Mouse (Mus musculus): ENCODE measurements around the gene Rab31. TPM values are rescaled to one million over a fixed set of nuclear protein-coding genes. Genes with fewer than 3 reads are reported as not detected.
A peak's percentile ranks its signal among the peaks of the same experiment; 100 is the strongest.

Rab31 gene
- polyA plus RNA-seq, 1 experiment from 2014 or later: 58.6 TPM

DNA sequence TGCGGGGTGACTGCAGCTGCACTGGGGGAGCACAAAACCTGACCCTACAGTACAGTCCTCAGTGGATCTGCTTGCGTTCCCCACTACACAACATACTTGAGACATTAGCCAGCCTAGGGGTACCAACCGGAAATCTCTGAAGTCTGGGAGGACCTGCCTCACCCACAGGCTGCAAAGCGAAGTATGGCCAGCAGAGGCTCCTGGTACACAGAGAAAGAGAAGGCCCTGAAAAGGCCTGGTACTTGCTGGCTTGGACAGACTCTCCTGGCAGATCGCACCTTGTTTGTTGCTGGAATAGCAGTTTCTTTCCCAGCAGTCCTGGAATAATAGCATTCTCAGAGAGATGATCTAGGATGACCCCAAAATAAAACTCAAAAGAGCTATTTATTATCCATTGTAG is 66.3 kb downstream of the Rab31 start:
- Histone ChIP-seq H3K4me3 (no peak overlapping the region), H3K27ac (no peak overlapping the region), H3K4me1 (0 out of 2 replicates have a peak, but pooled peaks cover 4% of the 10 kb centered on the region), H3K36me3 (replicated peaks) (peaks cover 15% of the 10 kb centered on the region), H3K9me3 (peaks cover 6% of the 10 kb centered on the region), H3K27me3 (ENCODE audit: poor library complexity, severe bottlenecking) (no peaks in the 10 kb centered on the region)
- DNase-seq (ENCODE audit: extremely low spot score, low spot score): no peak
- WGBS: 90% methylated on average over 5 of the region's 5 CpGs

DNA sequence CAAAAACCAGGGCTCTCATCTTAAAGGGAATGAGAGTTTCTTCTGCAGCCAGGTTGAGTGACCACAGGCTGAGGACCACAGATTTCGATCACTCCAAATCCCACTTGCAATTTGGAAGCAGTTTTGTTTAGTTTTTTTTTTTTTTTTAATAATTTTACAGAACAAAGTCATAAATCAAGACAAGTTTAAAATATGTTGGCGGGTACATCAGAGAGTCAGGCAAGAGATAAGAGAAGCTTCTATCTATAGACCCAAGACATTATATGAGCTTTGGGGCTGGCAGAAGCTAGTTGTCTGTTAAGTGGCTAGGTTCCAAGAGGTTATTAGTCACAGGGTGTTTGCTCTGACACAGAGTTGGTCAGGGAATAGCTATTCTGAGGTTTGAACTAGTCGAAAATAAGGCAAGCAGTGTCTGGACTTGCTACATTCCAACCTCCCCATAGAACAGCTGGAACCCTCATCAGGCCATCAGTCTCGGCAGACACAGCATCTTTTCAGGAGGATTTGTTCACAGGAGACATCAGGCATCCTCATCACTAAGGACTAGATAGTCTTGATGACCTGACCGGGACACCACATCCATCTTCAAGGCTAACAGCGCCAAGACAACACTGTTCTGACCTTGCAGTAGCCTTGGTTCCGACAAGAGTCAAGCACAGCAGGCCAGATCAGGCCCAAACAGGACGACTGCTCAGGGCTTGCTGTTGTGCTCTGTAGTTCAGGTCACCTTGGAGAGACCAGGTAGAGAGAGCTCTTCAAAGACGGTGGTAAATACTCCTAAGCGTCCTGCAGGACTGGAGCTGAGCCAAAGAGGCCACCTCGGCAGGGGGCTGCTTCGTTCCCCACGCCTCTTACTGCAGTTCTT is 68.8 kb downstream of the Rab31 start:
- Histone ChIP-seq H3K4me1 (peaks cover 9% of the 10 kb centered on the region; the same call in 1 of the 2 replicates), H3K9me3 (no peaks in the 10 kb centered on the region), H3K4me3 (no peak overlapping the region), H3K27me3 (ENCODE audit: poor library complexity, severe bottlenecking) (no peaks in the 10 kb centered on the region), H3K36me3 (replicated peaks) (0 out of 2 replicates have a peak, but pooled peaks cover 5% of the 10 kb centered on the region), H3K27ac (no peak overlapping the region)
- DNase-seq (ENCODE audit: extremely low spot score, low spot score): peak; percentile 10
- WGBS: 85% methylated on average over 13 of the region's 13 CpGs

DNA sequence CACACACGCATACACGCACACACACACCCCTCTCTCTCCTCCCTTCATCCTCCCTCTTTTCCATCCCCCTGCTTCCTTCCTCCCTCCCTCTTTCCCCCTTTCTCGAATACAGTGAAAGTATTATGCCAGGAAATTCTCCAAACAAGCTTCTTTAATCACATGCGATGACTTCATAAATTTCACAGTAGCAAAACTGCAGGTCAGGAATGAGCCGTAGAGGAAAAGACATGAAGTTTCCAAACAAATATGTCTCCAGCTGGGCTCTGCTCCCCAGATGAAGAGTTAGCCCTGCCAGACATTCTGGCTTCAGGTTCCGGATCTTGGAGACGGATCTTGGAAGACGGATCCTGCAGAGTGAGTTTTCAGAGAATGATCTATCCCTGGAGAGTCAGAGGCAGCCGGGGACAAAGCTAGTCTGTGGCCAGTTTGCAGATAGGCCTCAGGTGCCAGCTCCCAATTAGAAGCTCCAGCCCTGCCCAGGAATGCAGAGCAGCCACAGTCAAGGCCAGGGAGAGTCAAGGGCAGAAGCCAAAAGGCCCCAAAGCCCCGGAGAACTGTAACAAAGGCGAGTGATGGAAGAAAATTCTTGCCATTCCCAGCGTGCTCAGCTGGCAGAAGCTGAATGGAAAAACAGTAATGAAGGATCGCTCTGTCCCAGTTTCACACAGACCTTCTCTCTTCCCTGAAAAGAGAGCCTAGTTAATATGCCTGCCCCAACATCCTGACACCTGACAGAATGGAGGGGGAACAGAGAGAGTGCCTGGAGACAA is 70.6 kb downstream of the Rab31 start:
- H3K9me3 ChIP-seq: no peaks in the 10 kb centered on the region
- DNase-seq (ENCODE audit: extremely low spot score, low spot score): no peak
- peaks cover 9% of the 10 kb centered on the region; the same call in 1 of the 2 replicates for H3K4me1 ChIP-seq
- peaks cover 7% of the 10 kb centered on the region; the same call in 1 of the 2 replicates for H3K36me3 ChIP-seq (replicated peaks)
- 0 out of 2 replicates have a peak overlapping the region, but pooled peaks have one; percentile 33 for H3K27ac ChIP-seq
- H3K27me3 ChIP-seq (ENCODE audit: poor library complexity, severe bottlenecking): no peaks in the 10 kb centered on the region
- WGBS: 90% methylated on average over 13 of the region's 13 CpGs
- no peak overlapping the region for H3K4me3 ChIP-seq

DNA sequence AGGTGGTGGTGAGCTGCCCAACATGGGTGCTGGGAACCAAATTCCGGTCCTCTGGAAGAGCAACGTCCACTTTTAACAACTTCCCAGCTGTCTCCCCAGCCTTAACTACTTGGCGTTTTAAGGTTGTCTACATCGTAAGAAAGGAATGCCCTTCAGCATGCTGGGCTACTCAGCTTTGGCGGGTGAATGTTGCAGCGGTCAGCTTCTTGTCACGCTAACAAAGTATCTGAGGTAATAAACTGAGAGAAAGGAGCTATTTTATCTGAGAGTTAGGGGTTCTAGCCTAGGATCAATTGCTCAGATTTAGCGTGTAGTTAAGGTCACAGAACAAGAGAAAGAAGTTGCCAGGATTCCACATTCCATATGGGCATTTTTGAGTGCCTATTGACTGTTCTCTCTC is 71.2 kb downstream of the Rab31 start:
- H3K4me1 ChIP-seq: peaks cover 9% of the 10 kb centered on the region; the same call in 1 of the 2 replicates
- H3K4me3 ChIP-seq: no peak overlapping the region
- 95% methylated on average over 8 of the region's 8 CpGs for WGBS
- no peak for DNase-seq (ENCODE audit: extremely low spot score, low spot score)
- no peak overlapping the region for H3K27ac ChIP-seq
- H3K27me3 ChIP-seq (ENCODE audit: poor library complexity, severe bottlenecking): no peaks in the 10 kb centered on the region
- H3K9me3 ChIP-seq: no peaks in the 10 kb centered on the region
- peaks cover 11% of the 10 kb centered on the region; the same call in 1 of the 2 replicates for H3K36me3 ChIP-seq (replicated peaks)

DNA sequence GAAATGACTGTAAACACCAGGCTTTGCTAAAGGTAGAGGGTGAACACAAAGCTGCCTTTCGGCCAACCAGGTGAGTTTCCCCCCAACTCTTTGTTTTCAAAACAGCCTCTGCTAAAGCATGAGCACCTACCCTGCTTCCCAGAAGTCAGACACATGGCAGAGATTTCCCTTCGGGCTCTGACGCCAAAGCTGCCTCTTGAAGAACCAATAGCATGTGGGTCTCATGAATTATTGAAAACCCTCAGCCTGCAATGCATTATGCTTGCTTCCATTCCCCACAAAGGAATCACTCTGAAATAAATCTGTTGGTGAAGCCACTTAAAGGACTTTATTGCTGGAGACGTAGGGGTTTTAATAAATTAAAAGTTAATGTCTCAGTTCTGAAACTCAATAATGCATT is 72.5 kb downstream of the Rab31 start:
- no peak for DNase-seq (ENCODE audit: extremely low spot score, low spot score)
- Histone ChIP-seq H3K27ac (no peak overlapping the region; the same call in 1 of the 2 replicates), H3K4me3 (no peak overlapping the region), H3K27me3 (ENCODE audit: poor library complexity, severe bottlenecking) (no peaks in the 10 kb centered on the region), H3K36me3 (replicated peaks) (peaks cover 15% of the 10 kb centered on the region; the same call in 1 of the 2 replicates), H3K4me1 (peaks cover 9% of the 10 kb centered on the region; the same call in 1 of the 2 replicates), H3K9me3 (no peaks in the 10 kb centered on the region)
- 81% methylated on average over 4 of the region's 4 CpGs for WGBS

DNA sequence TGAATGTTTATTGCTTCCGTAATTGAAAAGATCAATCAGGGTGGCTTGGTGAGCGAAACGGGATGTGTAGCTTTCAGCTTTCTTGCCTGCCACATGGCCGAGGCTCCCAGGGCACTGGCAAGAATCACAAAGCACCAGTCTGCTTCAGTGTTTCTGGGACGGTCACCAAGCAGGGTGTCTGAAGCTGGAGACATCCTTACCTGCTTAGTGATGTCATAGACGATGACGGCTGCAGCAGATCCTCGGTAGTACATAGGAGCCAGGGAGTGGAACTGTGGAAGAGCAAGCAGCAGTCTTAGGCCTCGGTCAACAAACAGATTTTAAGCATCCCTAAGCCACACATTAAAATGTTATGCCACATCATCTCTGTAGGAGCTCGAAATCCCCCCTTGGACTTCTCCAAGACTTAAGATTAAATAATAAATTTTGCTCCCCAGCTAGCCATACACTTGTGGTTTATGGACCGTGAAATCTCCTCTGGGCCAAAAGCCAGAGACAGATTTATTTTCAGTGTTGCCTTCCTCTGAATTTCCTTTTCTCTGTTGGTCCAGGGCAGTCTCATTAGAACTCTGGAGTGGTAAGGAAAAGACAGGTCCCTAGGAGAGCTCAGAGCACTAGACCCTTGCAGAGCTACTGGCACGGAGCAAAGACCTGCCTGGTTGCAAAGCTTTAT is 74.6 kb downstream of the Rab31 start:
- 94% methylated on average over 12 of the region's 12 CpGs for WGBS
- Histone ChIP-seq H3K27ac (no peak overlapping the region), H3K9me3 (no peaks in the 10 kb centered on the region), H3K36me3 (replicated peaks) (peaks cover 23% of the 10 kb centered on the region; the same call in 1 of the 2 replicates), H3K4me1 (peaks cover 9% of the 10 kb centered on the region; the same call in 1 of the 2 replicates), H3K27me3 (ENCODE audit: poor library complexity, severe bottlenecking) (no peaks in the 10 kb centered on the region), H3K4me3 (no peak overlapping the region)
- DNase-seq (ENCODE audit: extremely low spot score, low spot score): no peak

DNA sequence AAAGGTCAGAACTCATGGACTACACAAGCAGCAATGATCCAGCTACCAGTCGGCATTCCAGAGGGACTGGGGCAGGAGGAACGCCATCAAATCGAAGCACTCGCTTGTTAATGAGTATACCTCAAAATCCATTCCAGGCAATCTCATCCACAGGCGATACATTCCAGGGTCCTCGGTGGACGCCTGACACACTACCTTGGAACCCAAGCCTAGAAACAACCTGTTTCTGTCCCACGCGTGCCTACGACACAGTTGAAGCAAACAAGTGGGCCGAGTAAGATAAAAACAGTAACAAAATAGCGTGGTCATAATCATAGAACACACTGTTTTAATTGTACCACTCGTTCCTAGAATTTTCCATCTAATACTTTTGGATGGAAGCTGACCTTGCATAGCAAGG is 75.6 kb downstream of the Rab31 start:
- Histone ChIP-seq H3K27me3 (ENCODE audit: poor library complexity, severe bottlenecking) (no peaks in the 10 kb centered on the region), H3K27ac (no peak overlapping the region), H3K9me3 (no peaks in the 10 kb centered on the region), H3K36me3 (replicated peaks) (peaks cover 21% of the 10 kb centered on the region; the same call in 1 of the 2 replicates), H3K4me1 (peaks cover 7% of the 10 kb centered on the region; the same call in 1 of the 2 replicates), H3K4me3 (no peak overlapping the region)
- 95% methylated on average over 13 of the region's 13 CpGs for WGBS
- DNase-seq (ENCODE audit: extremely low spot score, low spot score): no peak

DNA sequence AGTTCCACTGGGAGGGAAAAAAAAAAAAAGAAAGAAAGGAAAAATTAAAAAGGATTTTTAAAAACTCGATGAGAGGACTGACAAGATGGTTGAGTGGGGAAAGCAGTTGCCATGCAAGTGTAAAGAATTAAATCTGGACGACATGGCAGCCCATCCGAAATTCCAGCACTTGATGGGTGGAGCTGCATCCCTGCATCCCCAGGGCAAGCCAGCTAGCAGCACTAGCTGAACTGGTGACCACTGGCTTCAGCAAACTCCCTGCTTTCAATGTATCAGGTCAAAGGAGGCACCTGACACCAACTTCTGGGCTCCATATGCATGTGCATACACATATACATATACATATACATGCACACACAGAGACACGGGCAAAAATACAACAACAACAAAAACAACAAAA is 80.3 kb downstream of the Rab31 start:
- no peak overlapping the region for H3K4me3 ChIP-seq
- no peak for DNase-seq (ENCODE audit: extremely low spot score, low spot score)
- H3K27me3 ChIP-seq (ENCODE audit: poor library complexity, severe bottlenecking): no peaks in the 10 kb centered on the region
- no peaks in the 10 kb centered on the region for H3K4me1 ChIP-seq
- no peak overlapping the region for H3K27ac ChIP-seq
- H3K9me3 ChIP-seq: 0 out of 2 replicates have a peak, but pooled peaks cover 11% of the 10 kb centered on the region
- peaks cover 39% of the 10 kb centered on the region for H3K36me3 ChIP-seq (replicated peaks)
- WGBS: 88% methylated on average over 4 of the region's 4 CpGs

DNA sequence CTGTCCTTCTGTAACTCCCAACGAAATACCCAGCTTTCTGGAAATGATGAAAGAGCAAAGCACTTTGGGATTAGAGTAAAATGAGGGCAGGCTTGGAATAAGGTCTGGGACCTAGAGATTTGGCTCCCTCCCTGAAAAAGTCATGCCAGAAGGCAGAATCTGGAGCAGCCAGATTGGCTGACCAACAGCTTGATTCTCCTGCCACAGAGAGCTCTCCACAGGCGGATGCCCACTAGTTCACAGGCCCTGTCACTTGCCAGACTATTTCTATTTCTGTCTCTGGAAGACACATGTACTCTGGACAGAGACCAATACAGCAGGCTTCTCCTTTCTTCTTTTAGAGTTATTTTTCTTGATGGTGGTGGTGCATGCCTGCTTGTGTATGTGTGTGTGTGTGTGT is 88.8 kb downstream of the Rab31 start:
- Histone ChIP-seq H3K4me3 (no peak overlapping the region), H3K36me3 (replicated peaks) (no peaks in the 10 kb centered on the region), H3K9me3 (no peaks in the 10 kb centered on the region), H3K27ac (no peak overlapping the region), H3K4me1 (peaks cover 7% of the 10 kb centered on the region; the same call in 1 of the 2 replicates), H3K27me3 (ENCODE audit: poor library complexity, severe bottlenecking) (no peaks in the 10 kb centered on the region)
- DNase-seq (ENCODE audit: extremely low spot score, low spot score): no peak
- 85% methylated on average over 2 of the region's 2 CpGs for WGBS

DNA sequence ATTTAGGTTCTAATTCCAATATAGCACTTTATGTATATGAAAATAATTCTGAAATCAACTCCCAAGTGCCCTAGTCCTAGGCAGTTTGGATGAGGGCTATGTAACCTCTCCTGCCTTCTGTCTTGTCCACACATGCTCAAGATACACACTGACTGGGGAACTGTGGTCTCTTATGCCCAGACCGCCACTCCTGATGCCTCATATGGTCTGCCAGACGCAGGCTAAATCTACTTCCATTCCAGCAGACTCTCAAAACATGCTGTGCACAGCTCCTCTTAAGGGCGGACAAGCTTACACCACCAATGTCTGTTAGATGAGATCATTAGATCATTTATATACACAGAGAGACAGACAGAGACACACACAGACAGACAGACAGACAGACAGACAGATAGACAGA is 89.2 kb downstream of the Rab31 start:
- no peaks in the 10 kb centered on the region for H3K27me3 ChIP-seq (ENCODE audit: poor library complexity, severe bottlenecking)
- H3K4me3 ChIP-seq: no peak overlapping the region
- no peaks in the 10 kb centered on the region for H3K36me3 ChIP-seq (replicated peaks)
- no peak overlapping the region for H3K27ac ChIP-seq
- peaks cover 7% of the 10 kb centered on the region; the same call in 1 of the 2 replicates for H3K4me1 ChIP-seq
- no peak for DNase-seq (ENCODE audit: extremely low spot score, low spot score)
- H3K9me3 ChIP-seq: no peaks in the 10 kb centered on the region
- 91% methylated on average over 3 of the region's 3 CpGs for whole genome bisulfite sequencing

DNA sequence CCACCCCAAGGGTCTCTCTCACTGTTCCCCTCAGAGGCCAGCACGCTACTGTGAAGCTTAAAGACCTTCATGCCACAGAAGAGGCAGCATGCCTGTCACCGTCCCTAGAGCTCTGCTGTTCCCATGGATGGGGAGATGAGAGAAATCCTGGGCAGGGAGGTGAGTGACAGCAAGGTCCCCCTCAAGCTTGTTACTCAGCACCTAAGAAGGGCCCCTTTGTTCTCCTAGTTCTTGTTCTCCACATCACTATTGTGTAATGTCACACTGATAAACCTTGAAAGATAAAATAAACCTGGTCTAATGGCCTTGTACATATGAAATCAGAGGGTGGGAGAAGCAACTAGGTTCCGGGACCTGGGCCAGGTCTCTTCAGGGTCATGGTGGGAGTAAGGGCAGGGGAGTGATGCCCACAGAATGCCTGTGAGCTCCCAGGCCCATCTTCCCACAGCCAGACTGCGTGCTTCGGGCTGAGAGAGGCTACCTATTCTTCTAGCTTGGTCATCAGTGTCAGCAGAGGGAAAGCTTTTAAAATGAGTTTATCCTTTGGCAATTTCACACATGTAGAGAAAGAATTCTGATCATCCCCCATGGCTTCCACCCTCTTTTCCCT is 90.4 kb downstream of the Rab31 start:
- WGBS: 84% methylated on average over 5 of the region's 5 CpGs
- Histone ChIP-seq H3K4me1 (peaks cover 7% of the 10 kb centered on the region; the same call in 1 of the 2 replicates), H3K4me3 (no peak overlapping the region)

DNA sequence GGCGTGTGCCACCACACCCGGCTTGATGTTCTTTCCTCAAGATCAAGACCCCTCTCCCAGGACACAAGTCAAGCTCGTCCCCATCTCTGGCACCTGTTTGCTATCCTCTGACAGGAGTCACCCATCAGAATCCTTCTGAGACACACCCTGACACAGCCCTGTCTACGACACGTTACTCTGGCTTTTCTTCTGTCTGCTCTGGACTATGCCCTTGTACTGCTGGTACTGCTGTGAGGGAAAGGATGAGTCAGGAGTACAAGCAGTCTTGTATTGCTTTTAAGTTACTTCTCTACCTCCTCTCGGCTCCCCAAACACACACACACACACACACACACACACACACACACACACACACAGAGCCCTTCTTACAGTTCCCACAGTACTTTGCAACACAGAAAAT is 91.0 kb downstream of the Rab31 start:
- Histone ChIP-seq H3K4me1 (peaks cover 7% of the 10 kb centered on the region; the same call in 1 of the 2 replicates), H3K27ac (no peak overlapping the region), H3K27me3 (ENCODE audit: poor library complexity, severe bottlenecking) (no peaks in the 10 kb centered on the region), H3K4me3 (no peak overlapping the region), H3K9me3 (no peaks in the 10 kb centered on the region), H3K36me3 (replicated peaks) (no peaks in the 10 kb centered on the region)
- 88% methylated on average over 6 of the region's 6 CpGs for WGBS
- DNase-seq (ENCODE audit: extremely low spot score, low spot score): no peak

More for the DNA sequence above, 90.4 kb downstream of the Rab31 start:
- H3K9me3 ChIP-seq: no peaks in the 10 kb centered on the region
- H3K27me3 ChIP-seq (ENCODE audit: poor library complexity, severe bottlenecking): no peaks in the 10 kb centered on the region
- H3K27ac ChIP-seq: 0 out of 2 replicates have a peak overlapping the region, but pooled peaks have one; percentile 22
- no peak for DNase-seq (ENCODE audit: extremely low spot score, low spot score)
- H3K36me3 ChIP-seq (replicated peaks): no peaks in the 10 kb centered on the region

All from forebrain, embryonic 10.5 days (tissue).